Mouse (Mus musculus) neural tube, embryonic 11.5 days (tissue): ENCODE data around the gene Raver1. TPM values are rescaled to one million over a fixed set of nuclear protein-coding genes. Genes with fewer than 3 reads are reported as not detected.

Experiments used
- ATAC-seq: fragments of 200-750 bp; cut with Nextera tagmentation; 2 replicates; pipeline ENCODE4 v1.8.0; 2017; ENCODE audit warnings: moderate number of reproducible peaks, mild to moderate bottlenecking, moderate TSS enrichment, moderate library complexity; ENCODE audit not compliant: insufficient read depth, low FRiP score, low TSS enrichment
- DNase-seq: peaks from one replicate; pipeline ENCODE4 v3.0.0-alpha.2; 2015; ENCODE audit warnings: low spot score
- H3K27ac ChIP-seq: fragments of 300-500 bp; sonication (generic); 2 replicates; pipeline ENCODE4 v1.5.1; 2014; ENCODE audit warnings: low read depth, mild to moderate bottlenecking, low read length
- H3K27me3 ChIP-seq: fragments of 300-500 bp; sonication (generic); 2 replicates; pipeline ENCODE4 v1.6.1; 2014; ENCODE audit warnings: mild to moderate bottlenecking, low read length, mixed read lengths; ENCODE audit not compliant: control insufficient read depth, insufficient read depth
- H3K36me3 ChIP-seq: fragments of 300-500 bp; sonication (generic); 2 replicates; pipeline ENCODE4 v1.6.1; 2014; ENCODE audit warnings: mild to moderate bottlenecking, low read length, moderate library complexity, mixed read lengths; ENCODE audit not compliant: control insufficient read depth, insufficient read depth
- H3K4me1 ChIP-seq: fragments of 300-500 bp; sonication (generic); 2 replicates; pipeline ENCODE4 v1.6.1; 2014; ENCODE audit warnings: low read length, mixed read lengths; ENCODE audit not compliant: control insufficient read depth, insufficient read depth
- H3K4me2 ChIP-seq: fragments of 300-500 bp; sonication (generic); 2 replicates; pipeline ENCODE4 v1.6.1; 2014; ENCODE audit warnings: low read depth, mild to moderate bottlenecking, moderate library complexity
- H3K4me3 ChIP-seq: fragments of 300-500 bp; sonication (generic); 2 replicates; pipeline ENCODE4 v1.5.1; 2014; ENCODE audit warnings: low read depth, low read length
- H3K9ac ChIP-seq: fragments of 300-500 bp; sonication (generic); 2 replicates; pipeline ENCODE4 v1.6.1; 2014; ENCODE audit warnings: mild to moderate bottlenecking, low read length
- H3K9me3 ChIP-seq: fragments of 300-500 bp; sonication (generic); 2 replicates; pipeline ENCODE4 v1.6.1; 2016; ENCODE audit warnings: low read length; ENCODE audit not compliant: control insufficient read depth
- WGBS: fragments of 180-500 bp; shearing (Covaris S2); extraction: QIAGEN DNeasy Blood & Tissue Kit; methylation state at CpG from one replicate; pipeline ENCODE4 v1.1.7; 2014; 5-methylcytosine and 5-hydroxymethylcytosine counted together
- polyA plus RNA-seq: library from polyadenylated mRNA; unstranded; fragments of >200 nt; fragmentation: Nextera tagmentation; extraction: Ambion mirVana; gene quantifications from 2 replicates; pipeline ENCODE4 v1.2.1, GENCODE M21; 2014

Raver1 gene
- polyA plus RNA-seq, 1 experiment from 2014 or later = 90.7 TPM

GRCm38 (mm10) chr9:21041308-21041707, 50.5 kb downstream of the Raver1 start:
- DNase-seq (no peak), ATAC-seq (no peak)
- Histone ChIP-seq H3K4me3 (no peak overlapping the region), H3K36me3 (no peaks in the 10 kb centered on the region), H3K27ac (no peak overlapping the region), H3K27me3 (peaks cover 35% of the 10 kb centered on the region), H3K9me3 (no peaks in the 10 kb centered on the region), H3K4me1 (no peaks in the 10 kb centered on the region), H3K9ac (no peak overlapping the region), H3K4me2 (no peak overlapping the region)
- 41% methylated on average over 4 of the region's 4 CpGs for WGBS

DNA sequence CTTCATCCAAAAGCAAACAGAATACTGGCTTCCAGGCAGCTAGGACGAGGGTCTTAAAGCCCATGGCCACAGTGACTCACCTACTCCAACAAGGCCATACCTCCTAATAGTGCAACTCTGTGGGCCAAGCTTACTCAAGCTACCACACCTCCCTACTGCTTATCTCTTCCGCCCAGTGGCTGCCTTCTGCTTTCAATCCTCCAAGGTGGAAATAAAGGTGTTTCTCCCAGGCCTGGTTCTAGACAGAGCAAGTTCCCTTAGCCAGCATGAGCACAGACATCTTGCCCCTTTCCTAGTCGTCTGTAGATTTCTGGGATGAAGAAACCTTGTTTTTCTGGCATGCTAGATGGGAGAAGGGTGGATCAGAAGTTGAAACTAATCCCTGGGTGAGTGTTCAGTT, 52.0 kb downstream of the Raver1 start:
- no peak for ATAC-seq
- no peaks in the 10 kb centered on the region for H3K4me1 ChIP-seq
- DNase-seq = no peak
- no peak overlapping the region for H3K4me3 ChIP-seq
- H3K27me3 ChIP-seq = peaks cover 51% of the 10 kb centered on the region
- no peaks in the 10 kb centered on the region for H3K9me3 ChIP-seq
- H3K4me2 ChIP-seq = no peak overlapping the region
- no peaks in the 10 kb centered on the region for H3K36me3 ChIP-seq
- no peak overlapping the region for H3K9ac ChIP-seq
- WGBS = 67% methylated on average over 3 of the region's 3 CpGs
- H3K27ac ChIP-seq = no peak overlapping the region

- peak overlapping the region; percentile 27; the same call in 1 of the 2 replicates for H3K4me3 ChIP-seq
- H3K9me3 ChIP-seq = no peaks in the 10 kb centered on the region
- peak overlapping the region; percentile 47 for H3K4me2 ChIP-seq
- H3K4me1 ChIP-seq = peaks cover 8% of the 10 kb centered on the region; the same call in 1 of the 2 replicates
- H3K36me3 ChIP-seq = no peaks in the 10 kb centered on the region
- peak overlapping the region; percentile 41 for H3K9ac ChIP-seq
- WGBS = 1% methylated on average over 31 of the region's 31 CpGs
- H3K27ac ChIP-seq = no peak overlapping the region
- peaks cover 74% of the 10 kb centered on the region for H3K27me3 ChIP-seq
- ATAC-seq (no peak), DNase-seq (peak; percentile 24)
Observed at GRCm38 (mm10) chr9:21037481-21037891, 54.3 kb downstream of the Raver1 start.

DNA sequence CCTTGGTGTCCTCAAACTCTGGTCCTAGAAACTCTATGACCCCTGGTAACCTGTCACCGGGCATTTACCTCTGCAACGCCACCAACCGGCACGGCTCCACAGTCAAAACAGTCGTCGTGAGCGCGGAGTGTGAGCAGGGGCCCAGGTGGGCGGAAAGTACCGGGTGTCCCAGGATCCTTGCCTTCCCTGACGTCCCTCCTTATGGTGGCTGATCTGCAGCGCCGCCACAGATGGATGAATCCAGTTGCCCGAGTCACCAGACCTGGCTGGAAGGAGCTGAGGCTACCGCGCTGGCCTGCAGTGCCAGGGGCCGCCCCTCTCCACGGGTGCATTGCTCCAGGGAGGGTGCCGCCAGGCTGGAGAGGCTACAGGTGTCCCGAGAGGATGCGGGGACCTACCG, 55.1 kb downstream of the Raver1 start:
- no peak for ATAC-seq
- no peak overlapping the region for H3K4me3 ChIP-seq

GRCm38 (mm10) chr9:21036161-21036560, 55.6 kb downstream of the Raver1 start:
- H3K4me3 ChIP-seq = no peak overlapping the region
- no peaks in the 10 kb centered on the region for H3K9me3 ChIP-seq
- H3K4me2 ChIP-seq = no peak overlapping the region
- WGBS = 6% methylated on average over 20 of the region's 20 CpGs
- no peak overlapping the region for H3K27ac ChIP-seq
- H3K4me1 ChIP-seq = peaks cover 18% of the 10 kb centered on the region
- no peak for DNase-seq
- peaks cover 87% of the 10 kb centered on the region for H3K27me3 ChIP-seq
- no peaks in the 10 kb centered on the region for H3K36me3 ChIP-seq
- H3K9ac ChIP-seq = no peak overlapping the region
- no peak for ATAC-seq

More for the DNA sequence above, 55.1 kb downstream of the Raver1 start:
- Histone ChIP-seq H3K4me1 (peaks cover 13% of the 10 kb centered on the region), H3K4me2 (no peak overlapping the region), H3K9ac (no peak overlapping the region), H3K27me3 (peaks cover 82% of the 10 kb centered on the region), H3K36me3 (no peaks in the 10 kb centered on the region), H3K27ac (no peak overlapping the region), H3K9me3 (no peaks in the 10 kb centered on the region)
- 1% methylated on average over 22 of the region's 22 CpGs for WGBS
- DNase-seq = no peak

- Histone ChIP-seq H3K4me3 (no peak overlapping the region), H3K27me3 (peaks cover 92% of the 10 kb centered on the region), H3K4me2 (no peak overlapping the region), H3K9ac (no peak overlapping the region), H3K36me3 (no peaks in the 10 kb centered on the region), H3K27ac (no peak overlapping the region), H3K4me1 (peaks cover 21% of the 10 kb centered on the region), H3K9me3 (no peaks in the 10 kb centered on the region)
- WGBS = 10% methylated on average over 9 of the region's 9 CpGs
- DNase-seq (no peak), ATAC-seq (no peak)
Observed at GRCm38 (mm10) chr9:21035586-21035985, 56.2 kb downstream of the Raver1 start.

- Histone ChIP-seq H3K36me3 (no peaks in the 10 kb centered on the region), H3K4me1 (peaks cover 21% of the 10 kb centered on the region), H3K9ac (no peak overlapping the region), H3K4me3 (no peak overlapping the region), H3K27ac (no peak overlapping the region), H3K9me3 (no peaks in the 10 kb centered on the region), H3K27me3 (peaks cover 97% of the 10 kb centered on the region), H3K4me2 (no peak overlapping the region)
- no peak for ATAC-seq
- DNase-seq = peak; percentile 33
- 4% methylated on average over 17 of the region's 17 CpGs for WGBS
Observed at GRCm38 (mm10) chr9:21034481-21035085, 57.2 kb downstream of the Raver1 start.

- Histone ChIP-seq H3K36me3 (no peaks in the 10 kb centered on the region), H3K4me1 (peaks cover 21% of the 10 kb centered on the region), H3K4me2 (peak overlapping the region; percentile 56), H3K27ac (no peak overlapping the region), H3K9me3 (no peaks in the 10 kb centered on the region), H3K9ac (no peak overlapping the region; the same call in 1 of the 2 replicates), H3K4me3 (peak overlapping the region; percentile 36), H3K27me3 (peaks cover 93% of the 10 kb centered on the region)
- ATAC-seq (0 out of 2 replicates have a peak, but pooled peaks have one; percentile 31), DNase-seq (peak; percentile 78)
- WGBS = under 1% methylated on average over 32 of the region's 34 CpGs
Observed at GRCm38 (mm10) chr9:21033136-21033535, 58.7 kb downstream of the Raver1 start.

DNA sequence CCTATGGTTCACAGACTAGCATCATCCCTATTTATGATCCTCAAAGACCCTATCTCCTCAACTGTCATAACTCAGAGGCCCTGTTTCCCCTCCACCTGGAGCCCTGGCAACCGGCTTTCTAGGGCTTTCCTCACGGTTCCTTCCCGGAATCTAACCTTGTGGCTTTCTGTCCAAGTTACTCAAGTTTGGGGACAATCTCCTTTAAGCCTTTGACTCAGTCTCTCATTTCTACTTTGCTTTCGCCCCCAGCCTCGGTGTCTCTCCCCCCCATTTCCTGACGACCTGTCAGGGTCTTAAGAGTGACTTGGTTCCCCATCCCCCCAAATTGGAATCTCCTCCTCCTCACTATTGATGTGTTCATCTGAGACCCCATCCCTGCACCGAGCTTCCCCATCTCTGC, 59.3 kb downstream of the Raver1 start:
- WGBS = 2% methylated on average over 7 of the region's 7 CpGs
- ATAC-seq (no peak), DNase-seq (no peak)
- Histone ChIP-seq H3K27ac (no peak overlapping the region), H3K36me3 (no peaks in the 10 kb centered on the region), H3K9me3 (no peaks in the 10 kb centered on the region), H3K27me3 (peaks cover 87% of the 10 kb centered on the region), H3K4me3 (no peak overlapping the region; the same call in 1 of the 2 replicates), H3K4me2 (no peak overlapping the region; the same call in 1 of the 2 replicates), H3K4me1 (peaks cover 21% of the 10 kb centered on the region), H3K9ac (no peak overlapping the region)
